Mouse (Mus musculus) intestine, postnatal 0 days (tissue): ENCODE measurements at regions not wholly inside any gene's neighbourhood (a gene's known extent, or its start where the extent isn't known, plus 50 kb on each side); places are given as distances from the start of the nearest gene placed in this dataset.
A peak's percentile ranks its signal among the peaks of the same experiment; 100 is the strongest.

ENCODE experiments used
- ATAC-seq: fragments of 200-750 bp; cut with Nextera tagmentation; 2 replicates; pipeline ENCODE4 v1.8.0; 2017; ENCODE audit warnings: mild to moderate bottlenecking, moderate TSS enrichment, moderate library complexity
- H3K27ac ChIP-seq: fragments of 300-500 bp; sonication (generic); 2 replicates; pipeline ENCODE4 v1.5.1; 2014; ENCODE audit warnings: mild to moderate bottlenecking, low read depth, low read length, moderate library complexity
- H3K27me3 ChIP-seq: fragments of 300-500 bp; sonication (generic); replicated peaks from 2 replicates; pipeline ENCODE4 v1.6.1; 2014; ENCODE audit warnings: low read length, mixed read lengths; ENCODE audit not compliant: control insufficient read depth, insufficient read depth
- H3K36me3 ChIP-seq: fragments of 300-500 bp; sonication (generic); 2 replicates; pipeline ENCODE4 v1.6.1; 2014; ENCODE audit warnings: mild to moderate bottlenecking, moderate library complexity; ENCODE audit not compliant: control insufficient read depth, insufficient read depth
- H3K4me1 ChIP-seq: fragments of 300-500 bp; sonication (generic); replicated peaks from 2 replicates; pipeline ENCODE4 v1.6.1; 2014; ENCODE audit warnings: antibody characterized with exemption, low read length, mixed read lengths; ENCODE audit not compliant: control insufficient read depth, insufficient read depth
- H3K4me2 ChIP-seq: fragments of 300-500 bp; sonication (generic); replicated peaks from 2 replicates; pipeline ENCODE4 v1.6.1; 2014; ENCODE audit warnings: low read depth, mild to moderate bottlenecking, moderate library complexity
- H3K4me3 ChIP-seq: fragments of 300-500 bp; sonication (generic); 2 replicates; pipeline ENCODE4 v1.5.1; 2014; ENCODE audit warnings: low read depth, low read length
- H3K9ac ChIP-seq: fragments of 300-500 bp; sonication (generic); 2 replicates; pipeline ENCODE4 v1.6.1; 2014; ENCODE audit warnings: mild to moderate bottlenecking, low read depth, low read length
- H3K9me3 ChIP-seq: fragments of 300-500 bp; sonication (generic); 2 replicates; pipeline ENCODE4 v1.6.1; 2016; ENCODE audit warnings: mixed run types; ENCODE audit not compliant: control insufficient read depth
- CTCF ChIP-seq: sonication (generic); IDR thresholded peaks from 2 replicates; pipeline ENCODE4 v1.5.1; 2016; ENCODE audit warnings: low read depth, mild to moderate bottlenecking, control low read depth, antibody characterized with exemption, moderate library complexity
- WGBS: fragments of 180-500 bp; shearing (Covaris S2); extraction: QIAGEN DNeasy Blood & Tissue Kit; methylation state at CpG from one replicate; pipeline ENCODE4 v1.1.7; 2014; 5-methylcytosine and 5-hydroxymethylcytosine counted together

DNA sequence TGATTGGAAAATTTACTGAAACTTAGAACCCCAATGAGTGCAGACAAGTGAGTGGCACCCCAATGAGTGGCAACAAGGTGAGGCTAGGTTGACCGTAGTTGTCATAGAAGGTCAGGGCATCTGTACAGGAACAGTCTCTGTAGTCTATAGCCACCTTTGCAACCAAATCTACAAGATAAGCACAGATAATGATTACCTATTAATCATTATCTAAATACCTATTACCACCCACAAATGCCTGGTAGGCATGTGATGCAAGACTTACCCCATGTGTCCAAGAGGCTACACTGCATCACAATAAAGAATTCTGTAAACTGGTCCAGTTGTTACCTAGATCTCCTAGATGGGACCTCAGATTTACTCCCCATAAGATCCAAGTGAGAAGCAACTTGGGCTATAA, 778.7 kb downstream of the Cntnap5b start:
- no peaks in the 10 kb centered on the region for H3K9me3 ChIP-seq
- no peaks in the 10 kb centered on the region for H3K4me1 ChIP-seq
- no peaks in the 10 kb centered on the region for H3K27me3 ChIP-seq
- no peak overlapping the region for H3K27ac ChIP-seq
- no peaks in the 10 kb centered on the region for H3K36me3 ChIP-seq
- no peak overlapping the region for H3K4me2 ChIP-seq
- no peak overlapping the region for H3K9ac ChIP-seq
- no peak overlapping the region for H3K4me3 ChIP-seq
- 81% methylated on average over 1 of the region's 1 CpGs for WGBS
- no peak for ATAC-seq
- TF ChIP-seq CTCF = no peak

DNA sequence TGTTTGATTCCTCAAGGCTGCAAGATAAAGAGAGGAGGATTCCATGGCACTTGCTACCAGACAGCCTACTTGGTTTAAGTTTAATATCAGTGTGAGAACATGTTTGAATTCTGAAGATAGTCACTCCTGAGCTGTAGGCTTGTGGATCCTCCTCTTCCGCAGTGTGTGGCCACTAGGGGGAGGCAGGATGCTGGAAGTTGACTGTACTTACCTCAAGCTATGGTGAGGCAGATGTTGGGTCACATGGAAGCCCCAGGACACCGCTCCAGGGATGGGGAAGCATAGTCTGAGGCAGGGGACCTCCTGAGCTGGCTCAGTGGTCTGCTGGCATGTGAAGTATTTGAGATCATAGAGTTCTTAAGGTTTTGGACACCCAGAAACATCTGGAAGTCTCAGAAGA, 784.4 kb downstream of the Cntnap5b start:
- peak; percentile 48 for TF ChIP-seq CTCF
- no peak for ATAC-seq
- 31% methylated on average over 2 of the region's 2 CpGs for WGBS
- Histone ChIP-seq H3K27ac (no peak overlapping the region), H3K9me3 (no peaks in the 10 kb centered on the region), H3K36me3 (no peaks in the 10 kb centered on the region), H3K27me3 (no peaks in the 10 kb centered on the region), H3K4me1 (no peaks in the 10 kb centered on the region), H3K4me2 (no peak overlapping the region), H3K9ac (no peak overlapping the region), H3K4me3 (no peak overlapping the region)
